Mouse (Mus musculus) splenic B cell, adult 2 months (primary cell): Measurements from ENCODE around the gene Ppp1r21.

Source experiments
- DNase-seq: peaks from one replicate; pipeline ENCODE4 v3.0.0-alpha.2; 2011; ENCODE audit warnings: low read depth, low spot score
- H3K27me3 ChIP-seq: 2 replicates; pipeline ENCODE4 v1.6.1; 2012; ENCODE audit warnings: mild to moderate bottlenecking, low read length, moderate library complexity, mixed read lengths; ENCODE audit not compliant: control insufficient read depth, poor library complexity, insufficient read depth, severe bottlenecking
- H3K36me3 ChIP-seq: 2 replicates; pipeline ENCODE4 v1.6.1; 2012; ENCODE audit warnings: mild to moderate bottlenecking, low read length, moderate library complexity, mixed read lengths; ENCODE audit not compliant: control insufficient read depth, poor library complexity, insufficient read depth, severe bottlenecking

Gene Ppp1r21

DNA sequence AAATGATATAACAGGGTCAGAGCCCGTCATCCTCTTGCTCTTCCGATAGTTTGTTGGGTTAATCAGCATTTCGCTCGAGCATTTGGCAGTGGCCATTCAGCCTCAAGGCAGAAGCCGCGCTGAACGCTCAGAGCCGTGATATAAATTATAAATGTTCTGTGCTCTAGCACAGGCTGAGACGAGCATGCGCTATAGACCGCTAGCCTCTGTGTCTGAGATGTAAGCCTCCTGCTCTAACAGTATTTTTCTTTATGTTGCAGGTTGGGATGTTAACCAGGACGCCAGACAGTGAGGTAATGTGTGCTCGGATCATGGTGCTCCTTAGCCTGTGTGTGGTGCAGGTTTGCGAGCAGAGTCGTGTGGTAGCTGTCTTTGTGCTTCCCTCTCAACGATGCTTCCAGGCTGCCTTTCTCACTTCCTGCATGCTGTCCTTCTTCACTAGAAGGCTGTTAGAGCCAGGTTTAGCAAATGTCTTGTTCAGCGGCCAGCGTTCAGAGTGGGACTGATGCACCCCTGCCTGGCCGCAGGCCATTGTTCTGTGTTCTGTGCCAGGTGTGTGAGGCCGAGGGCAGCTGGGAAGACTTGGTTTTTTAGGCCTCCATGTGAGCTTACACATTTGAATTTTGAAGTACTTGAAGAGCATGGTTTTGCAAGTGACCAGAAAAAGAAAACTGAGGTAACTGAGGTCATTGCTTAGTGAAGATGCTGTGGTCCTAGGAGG, 48.8 kb downstream of the Ppp1r21 start:
- no peak for DNase-seq
- peaks cover 7% of the 10 kb centered on the region for H3K36me3 ChIP-seq

DNA sequence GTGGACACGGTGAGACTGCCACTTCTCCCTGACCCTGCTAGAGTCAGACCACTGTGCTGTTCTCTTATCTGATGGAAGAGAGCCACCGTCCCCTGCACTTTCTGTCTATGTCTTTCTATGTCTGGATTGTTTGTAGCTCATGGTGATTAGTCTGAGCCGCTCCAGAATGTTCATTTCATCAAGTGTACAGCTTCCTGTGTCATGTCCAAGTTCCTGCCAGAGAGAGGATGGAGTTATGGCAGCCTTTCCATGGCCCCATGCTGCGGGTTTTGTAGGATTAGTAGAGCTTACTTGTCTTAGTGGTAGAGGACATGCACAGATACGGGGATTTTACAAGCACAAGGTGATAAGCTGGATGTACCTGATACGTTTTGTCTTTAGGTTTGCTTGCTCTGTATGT, 50.6 kb downstream of the Ppp1r21 start:
- Histone ChIP-seq H3K36me3 (peaks cover 10% of the 10 kb centered on the region), H3K27me3 (no peaks in the 10 kb centered on the region)
- no peak for DNase-seq

More for the DNA sequence above, 48.8 kb downstream of the Ppp1r21 start:
- H3K27me3 ChIP-seq = no peaks in the 10 kb centered on the region

GRCm38 (mm10) chr17:88581511-88582021, 51.6 kb downstream of the Ppp1r21 start:
- H3K27me3 ChIP-seq = no peaks in the 10 kb centered on the region
- H3K36me3 ChIP-seq = peaks cover 9% of the 10 kb centered on the region
- peak; percentile 75 for DNase-seq

DNA sequence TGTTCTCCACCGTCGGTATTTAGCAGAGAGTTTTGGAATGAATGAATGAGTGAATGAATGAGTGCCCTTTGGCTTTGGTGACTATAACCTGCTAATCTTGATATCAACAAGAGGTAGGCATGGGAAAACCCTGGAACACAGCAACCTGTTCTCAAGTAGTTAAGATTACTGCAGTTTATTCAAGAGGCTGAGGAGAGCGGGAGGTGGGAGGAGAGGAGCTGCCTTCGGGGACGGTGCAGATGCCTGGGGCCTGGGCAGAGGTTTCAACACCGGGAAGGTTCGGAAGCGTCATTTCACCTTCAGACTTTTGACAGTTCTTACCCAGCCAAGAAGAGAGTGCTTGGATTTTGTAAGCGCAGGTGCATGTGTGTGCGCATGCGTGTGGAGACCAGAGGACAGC, 53.1 kb downstream of the Ppp1r21 start:
- no peak for DNase-seq
- Histone ChIP-seq H3K36me3 (peaks cover 6% of the 10 kb centered on the region), H3K27me3 (no peaks in the 10 kb centered on the region)

DNA sequence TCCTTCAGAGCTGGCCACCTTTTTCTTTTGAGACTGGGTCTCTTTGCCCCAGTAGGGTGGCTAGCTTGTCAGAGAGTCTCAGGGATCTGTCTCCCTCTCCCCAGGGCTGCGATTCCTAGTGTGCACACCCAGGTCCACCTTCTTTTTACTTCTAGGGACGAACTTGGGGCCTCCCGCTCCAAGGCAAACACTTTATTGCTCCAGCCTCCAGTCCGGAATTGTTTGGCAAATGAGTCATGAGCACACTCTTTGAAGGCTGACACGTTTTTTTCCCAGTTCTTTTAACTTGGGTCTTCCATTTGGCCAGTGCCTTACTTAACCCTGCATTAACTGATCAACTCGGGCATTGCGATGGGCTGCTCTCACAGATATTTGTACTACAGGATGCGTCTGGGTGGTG, 53.5 kb downstream of the Ppp1r21 start:
- DNase-seq = no peak
- Histone ChIP-seq H3K36me3 (peaks cover 6% of the 10 kb centered on the region), H3K27me3 (no peaks in the 10 kb centered on the region)

- Histone ChIP-seq H3K36me3 (peaks cover 8% of the 10 kb centered on the region), H3K27me3 (no peaks in the 10 kb centered on the region)
- no peak for DNase-seq
Observed at GRCm38 (mm10) chr17:88587371-88587770, 57.5 kb downstream of the Ppp1r21 start.

- Histone ChIP-seq H3K36me3 (peaks cover 8% of the 10 kb centered on the region), H3K27me3 (no peaks in the 10 kb centered on the region)
- DNase-seq = no peak
Observed at GRCm38 (mm10) chr17:88588228-88588627, 58.3 kb downstream of the Ppp1r21 start.

DNA sequence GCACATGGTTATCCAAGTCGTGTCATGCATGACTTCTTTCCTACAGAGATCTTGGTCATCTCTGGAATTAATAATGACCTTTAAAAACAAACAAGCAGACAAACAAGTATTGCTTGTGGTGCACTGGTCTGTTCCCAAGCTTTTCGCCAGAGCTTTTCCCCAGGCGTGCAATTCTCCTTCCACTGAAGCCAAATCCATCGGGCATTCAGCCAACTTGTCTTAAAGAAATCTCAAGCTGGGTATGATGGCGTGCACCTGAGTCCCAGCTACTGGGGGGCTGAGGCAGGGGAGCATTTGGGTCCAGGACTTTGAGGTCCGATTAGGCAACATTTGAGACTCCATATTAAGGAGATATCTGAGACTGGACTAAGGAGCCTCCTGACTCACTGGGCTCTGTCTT, 60.3 kb downstream of the Ppp1r21 start:
- no peaks in the 10 kb centered on the region for H3K27me3 ChIP-seq
- H3K36me3 ChIP-seq = peaks cover 1% of the 10 kb centered on the region; the same call in 1 of the 2 replicates
- no peak for DNase-seq

- Histone ChIP-seq H3K36me3 (no peaks in the 10 kb centered on the region), H3K27me3 (no peaks in the 10 kb centered on the region)
- DNase-seq = no peak
Observed at GRCm38 (mm10) chr17:88595071-88595470, 65.2 kb downstream of the Ppp1r21 start.

GRCm38 (mm10) chr17:88596068-88596467, 66.2 kb downstream of the Ppp1r21 start:
- DNase-seq = no peak
- Histone ChIP-seq H3K36me3 (no peaks in the 10 kb centered on the region), H3K27me3 (no peaks in the 10 kb centered on the region)

GRCm38 (mm10) chr17:88596544-88597221, 66.8 kb downstream of the Ppp1r21 start:
- peak; percentile 75 for DNase-seq
- no peaks in the 10 kb centered on the region for H3K36me3 ChIP-seq

DNA sequence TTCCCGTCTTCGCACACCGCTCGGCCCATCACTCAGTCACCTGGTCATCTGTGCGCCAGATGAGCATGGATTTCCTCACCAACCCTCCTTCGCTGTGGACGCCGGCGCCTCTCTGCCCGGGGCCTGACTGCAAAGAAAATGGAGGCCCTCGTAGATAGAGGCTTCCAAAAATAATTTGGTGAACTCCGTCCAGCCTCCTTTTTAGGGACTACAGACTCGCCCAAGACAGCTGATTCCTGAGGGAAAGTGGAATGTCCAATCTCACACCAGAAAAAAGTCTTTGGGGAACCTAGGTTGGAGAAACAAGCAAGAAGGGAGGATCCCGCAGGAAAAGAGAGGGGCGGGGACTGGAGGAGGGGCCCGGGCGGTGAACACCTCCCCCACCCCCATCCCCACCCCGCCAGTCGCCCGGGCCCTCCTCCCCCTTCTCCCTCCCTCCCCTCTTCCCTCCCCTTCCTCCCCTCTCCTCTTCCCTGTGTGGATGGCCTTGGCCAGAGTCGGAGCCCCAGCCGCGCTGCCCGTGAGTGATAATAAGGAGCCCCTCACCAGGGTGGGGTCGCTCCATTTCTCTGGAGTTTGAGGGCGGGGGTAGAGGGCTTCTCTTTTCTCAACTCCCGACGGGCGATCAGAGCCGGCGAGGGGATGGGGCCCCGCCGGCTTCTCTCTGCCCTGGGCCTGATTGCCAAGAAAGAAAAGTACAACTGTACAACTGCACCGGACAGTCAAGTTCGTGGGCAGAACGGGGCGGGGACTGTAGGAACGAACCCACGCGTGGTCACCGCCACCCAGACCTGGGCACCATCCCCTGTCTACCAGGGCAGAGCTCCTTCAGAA, 67.5 kb downstream of the Ppp1r21 start, which contains the start of gene Ston1:
TSS of gene Ston1 (plus strand) at position 463 of the 834 bp plus-strand sequence.
- Histone ChIP-seq H3K36me3 (no peaks in the 10 kb centered on the region), H3K27me3 (no peaks in the 10 kb centered on the region)
- no peak for DNase-seq

More at GRCm38 (mm10) chr17:88596544-88597221, 66.8 kb downstream of the Ppp1r21 start:
- no peaks in the 10 kb centered on the region for H3K27me3 ChIP-seq

DNA sequence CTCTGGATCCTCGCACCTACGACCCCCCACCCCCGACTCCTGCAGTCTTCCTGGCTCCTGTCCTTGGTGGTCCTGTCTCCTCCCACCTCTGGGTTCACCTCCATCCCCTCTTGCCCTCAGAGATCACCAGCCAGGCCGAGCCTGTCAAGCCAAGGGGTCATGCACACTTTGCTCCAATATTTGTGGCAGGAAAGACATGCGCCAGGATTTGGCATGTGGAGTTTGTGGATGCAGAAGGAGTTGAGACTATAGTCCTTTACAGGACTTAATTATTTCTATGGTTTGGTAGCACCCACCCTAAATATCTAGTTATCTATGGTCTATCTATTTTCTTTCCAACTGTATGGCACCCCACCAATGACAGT, 68.1 kb downstream of the Ppp1r21 start:
- no peak for DNase-seq
- no peaks in the 10 kb centered on the region for H3K36me3 ChIP-seq
- H3K27me3 ChIP-seq = no peaks in the 10 kb centered on the region

GRCm38 (mm10) chr17:88598570-88599368, 68.9 kb downstream of the Ppp1r21 start:
- no peak for DNase-seq
- H3K36me3 ChIP-seq = no peaks in the 10 kb centered on the region
- no peaks in the 10 kb centered on the region for H3K27me3 ChIP-seq
